Mouse (Mus musculus): ENCODE results near the gene Plxna4.

Gene Plxna4

GRCm38 (mm10) chr6:32588056-32588671, at the start of gene Plxna4:
Gene Plxna4, minus strand, starts transcription at chr6:32588192.
- DNase-seq: peak; percentile 85

GRCm38 (mm10) chr6:32637568-32638183, 49.7 kb upstream of the Plxna4 start:
- DNase-seq: no peak

- DNase-seq: no peak
These were observed 22.7 kb upstream of the Plxna4 start for GRCm38 (mm10) chr6:32610712-32611111.

DNA sequence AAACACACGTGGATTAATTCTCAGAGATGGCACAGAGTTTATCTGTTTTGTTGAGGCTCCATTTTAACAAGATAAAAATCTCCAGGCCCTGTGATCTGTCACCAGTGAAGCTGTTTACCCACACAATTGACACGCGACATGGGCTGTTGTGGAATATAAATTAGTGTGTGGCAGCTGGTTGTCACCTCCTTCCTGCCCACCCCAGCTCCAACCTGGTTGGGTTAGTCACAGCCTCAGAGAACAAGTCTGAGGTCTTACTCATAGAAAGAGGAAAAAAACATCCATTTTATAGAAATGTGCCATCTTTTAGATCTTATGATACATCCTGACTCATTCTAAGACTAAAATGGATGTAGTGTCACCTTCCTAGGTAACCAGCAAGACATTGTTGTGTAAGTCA, 18.8 kb upstream of the Plxna4 start:
- no peak for DNase-seq

DNA sequence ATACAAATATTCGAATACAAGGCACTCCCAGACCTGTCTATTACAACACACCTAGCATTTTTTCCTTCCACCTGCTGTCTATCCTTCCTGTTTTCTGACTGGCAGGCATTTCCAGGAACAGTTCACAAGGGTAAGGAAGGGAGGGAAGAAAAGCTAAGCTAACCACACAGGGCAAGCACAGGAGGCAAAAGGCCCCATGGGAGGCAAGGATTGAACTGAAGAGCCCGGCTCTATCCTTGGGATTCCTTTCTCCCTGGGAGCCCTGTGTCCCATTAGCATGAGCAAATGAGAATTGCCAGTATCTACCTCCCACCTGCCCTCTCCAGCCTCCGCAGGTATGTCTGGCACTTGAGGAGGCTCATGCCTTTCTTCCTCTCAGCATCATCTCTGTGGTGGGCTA, 17.6 kb upstream of the Plxna4 start:
- DNase-seq: no peak

- peak; percentile 62 for DNase-seq
These were observed 16.9 kb upstream of the Plxna4 start for GRCm38 (mm10) chr6:32604901-32605300.

- DNase-seq: no peak
These were observed 14.1 kb upstream of the Plxna4 start for GRCm38 (mm10) chr6:32602130-32602529.

GRCm38 (mm10) chr6:32601306-32601705, 13.3 kb upstream of the Plxna4 start:
- DNase-seq: no peak

GRCm38 (mm10) chr6:32595591-32595990, 7.6 kb upstream of the Plxna4 start:
- no peak for DNase-seq

DNA sequence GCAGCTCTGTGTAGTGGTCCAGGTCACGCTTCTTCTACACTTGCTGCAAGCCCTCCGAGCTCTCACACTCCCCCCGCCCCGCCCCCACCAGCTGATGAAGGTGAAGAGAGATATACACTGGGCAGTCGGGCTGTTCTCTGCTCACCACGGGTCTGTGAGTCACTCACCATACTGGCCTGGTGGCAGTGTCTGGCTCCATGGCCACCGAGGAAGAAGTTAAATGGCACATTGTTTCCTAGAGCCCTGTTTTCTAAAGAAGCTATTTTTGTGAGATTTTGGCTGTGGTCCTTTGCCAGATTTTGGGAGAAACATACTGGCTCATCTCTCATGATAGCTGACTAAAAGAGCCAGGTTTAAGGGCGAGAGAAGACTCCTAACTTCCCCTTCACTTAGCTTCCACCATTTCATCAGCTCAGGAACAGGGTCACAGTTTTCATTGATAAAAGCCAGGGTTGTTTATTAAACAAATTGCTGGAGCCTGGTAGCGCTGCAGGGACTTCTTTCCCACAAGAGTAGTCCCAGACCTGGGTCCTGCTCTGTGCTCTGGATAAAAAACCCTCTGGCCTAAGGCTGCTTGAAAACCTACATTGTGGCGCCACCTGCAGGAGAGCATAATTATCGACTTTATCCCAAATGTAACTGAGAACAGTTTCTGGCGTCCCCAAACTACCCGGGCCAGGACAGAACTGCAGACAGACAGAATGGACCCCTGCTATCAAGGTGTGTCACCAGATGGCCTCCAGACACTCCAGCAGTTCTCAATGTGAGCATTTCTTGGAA, 3.2 kb upstream of the Plxna4 start:
- DNase-seq: peak; percentile 63

DNA sequence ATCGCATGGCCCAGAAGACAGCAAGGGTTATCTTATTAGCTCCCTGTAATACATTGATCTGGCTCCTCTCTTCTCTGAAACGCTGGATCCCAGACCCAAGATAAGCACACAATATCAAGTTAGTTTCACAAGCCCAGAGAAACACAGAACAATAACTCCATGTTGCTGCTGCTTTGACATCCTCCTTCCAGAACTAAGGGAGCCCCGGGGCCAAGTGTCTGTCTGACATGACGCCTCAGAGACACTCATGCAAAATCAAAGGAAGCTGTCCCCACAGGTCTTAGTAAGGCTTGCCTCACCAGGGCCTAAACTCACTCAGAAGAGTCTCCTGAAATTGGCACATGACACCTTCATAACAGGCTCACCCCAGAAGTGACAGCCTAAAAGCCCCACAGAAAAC, 1.6 kb upstream of the Plxna4 start:
- DNase-seq: no peak

- peak; percentile 75 for DNase-seq
These were observed 619 bp downstream of the Plxna4 start for GRCm38 (mm10) chr6:32587136-32588009.

DNA sequence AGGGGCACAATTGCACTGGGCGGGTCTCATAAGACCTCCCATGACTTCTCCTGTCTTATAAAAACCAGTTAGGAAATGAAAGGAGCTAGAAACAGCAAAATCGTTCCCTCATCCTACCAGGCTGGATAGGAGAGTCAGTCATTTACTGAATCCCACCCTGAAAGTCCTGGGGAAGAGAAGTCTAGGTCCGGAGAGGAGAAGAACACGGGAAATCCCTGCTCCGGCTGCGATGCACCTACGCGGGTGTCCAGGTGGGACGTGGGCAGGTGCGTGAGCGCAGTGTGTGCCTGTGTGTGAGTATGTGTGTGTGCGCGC, 1.2 kb downstream of the Plxna4 start:
- no peak for DNase-seq

- DNase-seq: peak; percentile 70
These were observed 1.6 kb downstream of the Plxna4 start for GRCm38 (mm10) chr6:32586390-32586789.

DNA sequence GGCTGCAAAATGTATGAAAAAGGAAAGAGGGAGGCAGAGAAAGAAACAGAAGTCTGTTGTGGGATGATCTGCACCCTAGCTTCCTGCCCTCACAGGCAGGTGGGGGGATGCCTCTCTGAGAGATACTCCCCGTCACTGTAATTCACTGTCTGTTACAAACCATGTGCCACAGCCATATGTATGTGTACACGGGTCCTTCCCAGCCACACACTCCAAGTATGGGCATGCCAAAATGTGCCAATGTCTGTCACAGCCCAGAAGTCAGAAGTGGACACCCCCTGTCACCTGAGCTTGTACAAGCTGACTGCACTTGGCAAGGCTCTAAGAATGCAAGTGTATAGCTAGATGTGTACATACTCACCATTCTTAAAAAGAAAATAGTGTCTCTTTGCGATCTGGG, 2.8 kb downstream of the Plxna4 start:
- no peak for DNase-seq

DNA sequence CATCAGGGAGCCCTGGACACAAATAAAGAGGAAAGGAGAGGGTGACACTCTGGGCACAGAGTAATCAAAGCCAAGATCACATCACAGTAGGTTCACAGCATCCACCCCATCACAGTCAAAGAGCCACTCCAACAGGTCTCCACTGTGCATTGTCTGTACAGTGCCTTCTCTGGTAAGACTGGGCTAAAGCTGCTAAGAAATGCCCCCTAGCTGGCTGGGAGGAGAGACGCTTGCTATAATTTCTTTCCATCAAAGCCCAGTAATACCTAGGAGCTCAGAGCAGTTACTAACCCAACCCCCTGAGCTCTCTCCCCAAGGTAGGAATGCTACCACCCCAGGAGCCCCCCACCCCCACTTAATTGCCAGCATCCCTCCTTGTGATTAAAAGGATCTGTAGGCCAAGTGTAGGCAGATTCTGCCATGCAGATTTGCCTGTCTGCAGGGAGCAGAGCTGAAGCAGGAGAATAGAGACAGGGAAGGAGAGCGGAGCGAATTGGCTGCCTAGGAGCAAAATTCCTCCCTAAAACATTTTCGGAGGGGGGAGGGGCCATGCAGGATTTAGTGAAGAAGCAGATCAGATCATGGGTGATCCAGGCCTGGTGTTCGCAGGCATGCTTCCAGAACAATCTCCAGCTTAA, 3.6 kb downstream of the Plxna4 start:
- DNase-seq: no peak

GRCm38 (mm10) chr6:32583582-32583981, 4.4 kb downstream of the Plxna4 start:
- peak; percentile 35 for DNase-seq

DNA sequence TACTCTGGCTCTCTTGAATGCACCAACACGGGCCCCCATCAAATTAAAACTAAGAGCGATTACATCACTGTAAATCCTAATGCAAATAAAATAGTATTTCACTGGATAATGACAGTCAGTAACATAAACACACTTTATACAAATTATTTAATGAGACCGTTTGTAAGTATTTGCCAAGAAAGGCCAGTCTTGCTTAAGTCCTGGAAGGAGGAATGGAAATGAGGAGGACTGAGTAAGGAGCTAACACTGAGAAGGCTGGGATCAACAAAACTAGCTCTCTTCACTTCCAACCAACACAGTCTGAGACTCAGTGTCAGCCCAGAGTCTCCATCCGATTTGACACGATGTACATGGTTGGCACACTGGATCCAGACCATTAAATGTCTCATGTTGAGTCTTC, 16.5 kb downstream of the Plxna4 start:
- DNase-seq: no peak

- DNase-seq: no peak
These were observed 17.5 kb downstream of the Plxna4 start for GRCm38 (mm10) chr6:32570445-32570844.

- DNase-seq: no peak
These were observed 18.1 kb downstream of the Plxna4 start for GRCm38 (mm10) chr6:32569919-32570318.

- no peak for DNase-seq
These were observed 41.1 kb downstream of the Plxna4 start for GRCm38 (mm10) chr6:32546915-32547314.

GRCm38 (mm10) chr6:32544021-32544420, 44.0 kb downstream of the Plxna4 start:
- no peak for DNase-seq

DNA sequence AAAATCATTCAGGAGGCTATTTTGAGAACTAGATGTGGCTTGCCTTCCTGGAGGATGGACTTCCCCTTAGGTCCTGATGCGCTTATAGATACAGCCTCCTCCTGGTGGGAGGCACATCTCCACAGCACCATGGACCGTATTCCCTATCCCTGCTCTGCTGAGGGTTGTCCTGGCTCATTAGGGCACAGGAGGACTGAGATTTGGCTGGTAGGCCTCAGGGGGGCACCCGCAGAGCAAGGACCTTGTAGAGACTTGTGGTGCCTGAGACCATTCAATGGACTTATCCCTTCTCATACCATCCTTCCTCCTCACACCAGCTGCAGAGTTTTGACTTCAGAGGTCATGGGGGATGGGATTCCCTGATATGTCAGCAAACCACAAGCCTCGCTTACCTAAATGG, 47.8 kb downstream of the Plxna4 start:
- no peak for DNase-seq

Measured in right cerebral cortex, postnatal 25 days (tissue).